Mouse (Mus musculus): ENCODE measurements at regions not wholly inside any gene's neighbourhood (a gene's known extent, or its start where the extent isn't known, plus 50 kb on each side); places are given as distances from the start of the nearest gene placed in this dataset.

- Histone ChIP-seq H3K4me3 (ENCODE audit: low read depth, low read length) (no peak overlapping the region), H3K4me1 (ENCODE audit: control insufficient read depth, insufficient read depth, low read length) (no peaks in the 10 kb centered on the region), H3K27me3 (replicated peaks; ENCODE audit: control insufficient read depth, insufficient read depth, low read length) (no peaks in the 10 kb centered on the region), H3K4me2 (ENCODE audit: low read depth, low read length) (no peak overlapping the region), H3K27ac (replicated peaks; ENCODE audit: low read depth, low read length) (no peak overlapping the region), H3K9ac (ENCODE audit: low read depth, low read length) (no peak overlapping the region), H3K36me3 (ENCODE audit: control insufficient read depth, insufficient read depth, low read length) (no peaks in the 10 kb centered on the region), H3K9me3 (ENCODE audit: control insufficient read depth, low read length) (0 out of 2 replicates have a peak, but pooled peaks cover 5% of the 10 kb centered on the region)
- ATAC-seq (ENCODE audit: low read depth) (no peak), DNase-seq (ENCODE audit: low spot score) (no peak)
- 83% methylated on average over 1 of the region's 1 CpGs for WGBS
Measured at GRCm38 (mm10) chr2:8628007-8628406, 1118.6 kb upstream of the Celf2 start.

- Histone ChIP-seq H3K27me3 (replicated peaks; ENCODE audit: control insufficient read depth, insufficient read depth, low read length) (no peaks in the 10 kb centered on the region), H3K27ac (replicated peaks; ENCODE audit: low read depth, low read length) (no peak overlapping the region), H3K4me1 (ENCODE audit: control insufficient read depth, insufficient read depth, low read length) (no peaks in the 10 kb centered on the region), H3K4me2 (ENCODE audit: low read depth, low read length) (no peak overlapping the region), H3K9me3 (ENCODE audit: control insufficient read depth, low read length) (0 out of 2 replicates have a peak, but pooled peaks cover 5% of the 10 kb centered on the region), H3K36me3 (ENCODE audit: control insufficient read depth, insufficient read depth, low read length) (no peaks in the 10 kb centered on the region), H3K4me3 (ENCODE audit: low read depth, low read length) (no peak overlapping the region), H3K9ac (ENCODE audit: low read depth, low read length) (no peak overlapping the region)
- 84% methylated on average over 2 of the region's 2 CpGs for WGBS
- DNase-seq (ENCODE audit: low spot score) (no peak), ATAC-seq (ENCODE audit: low read depth) (no peak)
Measured at GRCm38 (mm10) chr2:8628485-8629208, 1119.3 kb upstream of the Celf2 start.

DNA sequence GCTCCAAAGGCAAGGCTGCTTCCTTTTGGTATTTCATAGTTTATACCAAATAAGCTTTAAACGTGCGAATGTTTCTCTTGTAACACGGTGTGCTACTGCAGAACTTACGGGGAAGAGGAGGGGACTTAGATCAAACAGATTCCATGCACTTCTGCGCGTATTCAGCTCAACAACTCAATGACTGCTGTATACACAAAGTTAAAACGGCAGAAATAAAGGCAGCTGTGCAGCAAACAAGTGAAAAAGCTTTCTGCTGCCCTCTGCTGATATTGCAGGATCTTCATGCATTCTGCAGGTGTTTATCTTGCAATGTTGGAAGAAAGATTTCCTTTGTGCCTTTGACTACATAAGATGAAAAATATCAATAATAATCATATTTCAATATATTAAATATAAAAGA is 1128.7 kb upstream of the Celf2 start:
- Histone ChIP-seq H3K9me3 (ENCODE audit: control insufficient read depth, low read length) (no peaks in the 10 kb centered on the region), H3K4me2 (ENCODE audit: low read depth, low read length) (no peak overlapping the region), H3K27me3 (replicated peaks; ENCODE audit: control insufficient read depth, insufficient read depth, low read length) (no peaks in the 10 kb centered on the region), H3K9ac (ENCODE audit: low read depth, low read length) (no peak overlapping the region), H3K4me1 (ENCODE audit: control insufficient read depth, insufficient read depth, low read length) (no peaks in the 10 kb centered on the region), H3K36me3 (ENCODE audit: control insufficient read depth, insufficient read depth, low read length) (no peaks in the 10 kb centered on the region), H3K27ac (replicated peaks; ENCODE audit: low read depth, low read length) (no peak overlapping the region), H3K4me3 (ENCODE audit: low read depth, low read length) (no peak overlapping the region)
- WGBS: 34% methylated on average over 7 of the region's 7 CpGs
- DNase-seq (ENCODE audit: low spot score) (peak; percentile 42), ATAC-seq (ENCODE audit: low read depth) (no peak)

DNA sequence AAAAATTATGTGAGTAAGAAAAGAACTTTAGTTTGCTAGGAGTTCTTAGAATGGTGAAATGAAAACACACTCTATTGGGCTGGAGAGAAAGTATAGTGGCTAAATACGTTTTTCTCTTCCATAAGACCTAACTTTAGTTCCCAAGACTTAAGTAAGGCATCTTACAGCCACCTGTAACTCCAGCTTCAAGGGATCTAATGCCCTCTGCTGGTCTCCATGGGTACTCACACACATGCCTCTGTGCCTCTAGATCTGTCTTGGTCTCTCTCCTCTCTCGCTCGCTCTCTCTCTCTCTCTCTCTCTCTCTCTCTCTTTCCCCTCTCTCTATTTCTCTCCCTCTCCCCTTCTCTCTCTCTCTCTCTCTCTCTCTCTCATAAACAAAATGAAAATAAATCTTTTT is 1129.9 kb upstream of the Celf2 start:
- Histone ChIP-seq H3K4me2 (ENCODE audit: low read depth, low read length) (no peak overlapping the region), H3K27me3 (replicated peaks; ENCODE audit: control insufficient read depth, insufficient read depth, low read length) (no peaks in the 10 kb centered on the region), H3K9ac (ENCODE audit: low read depth, low read length) (no peak overlapping the region), H3K9me3 (ENCODE audit: control insufficient read depth, low read length) (no peaks in the 10 kb centered on the region), H3K4me1 (ENCODE audit: control insufficient read depth, insufficient read depth, low read length) (no peaks in the 10 kb centered on the region), H3K27ac (replicated peaks; ENCODE audit: low read depth, low read length) (no peak overlapping the region), H3K4me3 (ENCODE audit: low read depth, low read length) (no peak overlapping the region), H3K36me3 (ENCODE audit: control insufficient read depth, insufficient read depth, low read length) (no peaks in the 10 kb centered on the region)
- 43% methylated on average over 3 of the region's 3 CpGs for WGBS
- no peak for ATAC-seq (ENCODE audit: low read depth)
- DNase-seq (ENCODE audit: low spot score): peak; percentile 53

DNA sequence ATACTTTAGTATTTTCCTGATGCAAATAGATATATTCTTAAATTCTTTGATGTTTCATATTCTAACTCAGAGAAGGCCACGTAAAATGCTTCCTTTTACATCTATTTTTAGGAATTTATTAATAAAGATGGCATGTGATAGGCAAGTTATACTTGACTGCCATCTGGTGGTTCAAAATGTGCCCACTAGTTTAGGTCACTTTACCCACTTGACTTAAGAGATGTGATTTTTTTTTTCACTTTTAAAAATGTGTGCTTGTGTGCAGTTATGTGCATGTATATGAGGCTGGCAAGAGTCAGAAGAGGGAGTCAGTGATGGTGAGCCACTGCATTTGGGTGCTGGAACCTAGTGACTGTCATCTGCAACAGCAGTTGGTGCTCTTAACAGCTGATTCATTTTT is 1136.1 kb upstream of the Celf2 start:
- DNase-seq (ENCODE audit: low spot score) (peak; percentile 35), ATAC-seq (ENCODE audit: low read depth) (no peak)
- H3K36me3 ChIP-seq (ENCODE audit: control insufficient read depth, insufficient read depth, low read length): no peaks in the 10 kb centered on the region
- no peak overlapping the region for H3K9ac ChIP-seq (ENCODE audit: low read depth, low read length)
- no peaks in the 10 kb centered on the region for H3K4me1 ChIP-seq (ENCODE audit: control insufficient read depth, insufficient read depth, low read length)
- H3K4me2 ChIP-seq (ENCODE audit: low read depth, low read length): no peak overlapping the region
- H3K27me3 ChIP-seq (replicated peaks; ENCODE audit: control insufficient read depth, insufficient read depth, low read length): no peaks in the 10 kb centered on the region
- no peak overlapping the region for H3K27ac ChIP-seq (replicated peaks; ENCODE audit: low read depth, low read length)
- no peaks in the 10 kb centered on the region for H3K9me3 ChIP-seq (ENCODE audit: control insufficient read depth, low read length)
- 33% methylated on average over 1 of the region's 1 CpGs for WGBS
- H3K4me3 ChIP-seq (ENCODE audit: low read depth, low read length): no peak overlapping the region

GRCm38 (mm10) chr2:8660544-8660943 is 1151.2 kb upstream of the Celf2 start:
- no peak for DNase-seq (ENCODE audit: low spot score)
- Histone ChIP-seq H3K4me2 (ENCODE audit: low read depth, low read length) (no peak overlapping the region), H3K4me3 (ENCODE audit: low read depth, low read length) (no peak overlapping the region), H3K27me3 (replicated peaks; ENCODE audit: control insufficient read depth, insufficient read depth, low read length) (no peaks in the 10 kb centered on the region), H3K4me1 (ENCODE audit: control insufficient read depth, insufficient read depth, low read length) (no peaks in the 10 kb centered on the region), H3K9ac (ENCODE audit: low read depth, low read length) (no peak overlapping the region), H3K27ac (replicated peaks; ENCODE audit: low read depth, low read length) (no peak overlapping the region), H3K9me3 (ENCODE audit: control insufficient read depth, low read length) (no peaks in the 10 kb centered on the region), H3K36me3 (ENCODE audit: control insufficient read depth, insufficient read depth, low read length) (no peaks in the 10 kb centered on the region)
- 68% methylated on average over 7 of the region's 7 CpGs for WGBS
- no peak for ATAC-seq (ENCODE audit: low read depth)

DNA sequence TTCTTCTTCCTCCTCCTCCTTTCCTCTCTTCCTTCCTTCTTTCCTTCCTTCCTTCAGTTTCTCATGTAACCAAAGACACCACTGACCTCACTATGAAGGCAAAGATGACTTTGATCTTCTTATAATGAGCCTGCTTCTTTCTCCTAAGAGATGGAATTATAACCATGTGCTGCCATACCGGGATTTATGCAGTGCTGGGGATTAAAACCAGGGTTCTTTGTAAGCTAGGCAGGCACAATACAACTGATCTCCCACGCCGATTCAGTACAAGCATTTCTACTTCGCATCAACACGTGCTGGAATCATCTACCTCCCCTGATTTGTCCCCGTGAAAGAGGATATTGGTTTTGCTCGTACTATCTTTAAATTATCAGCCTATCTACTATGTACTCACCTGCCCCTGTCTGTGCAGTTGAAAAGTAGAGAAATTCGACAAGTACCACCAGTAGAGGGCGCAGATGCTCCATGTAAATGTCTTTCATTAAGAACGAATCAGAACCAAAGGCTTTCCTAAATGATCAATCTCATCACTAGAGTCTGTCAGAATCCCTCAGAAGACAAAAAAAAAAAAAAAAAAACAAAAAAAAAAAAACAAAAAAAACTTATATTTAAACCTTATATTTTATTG is 1164.5 kb upstream of the Celf2 start:
- ATAC-seq (ENCODE audit: low read depth): peak; percentile 60; the same call in 1 of the 2 replicates
- DNase-seq (ENCODE audit: low spot score): peak; percentile 78
- H3K9ac ChIP-seq (ENCODE audit: low read depth, low read length): no peak overlapping the region
- H3K27me3 ChIP-seq (replicated peaks; ENCODE audit: control insufficient read depth, insufficient read depth, low read length): no peaks in the 10 kb centered on the region
- no peak overlapping the region for H3K4me3 ChIP-seq (ENCODE audit: low read depth, low read length)
- 13% methylated on average over 10 of the region's 10 CpGs for WGBS
- no peaks in the 10 kb centered on the region for H3K4me1 ChIP-seq (ENCODE audit: control insufficient read depth, insufficient read depth, low read length)
- no peaks in the 10 kb centered on the region for H3K36me3 ChIP-seq (ENCODE audit: control insufficient read depth, insufficient read depth, low read length)
- H3K4me2 ChIP-seq (ENCODE audit: low read depth, low read length): no peak overlapping the region
- no peaks in the 10 kb centered on the region for H3K9me3 ChIP-seq (ENCODE audit: control insufficient read depth, low read length)
- no peak overlapping the region for H3K27ac ChIP-seq (replicated peaks; ENCODE audit: low read depth, low read length)

DNA sequence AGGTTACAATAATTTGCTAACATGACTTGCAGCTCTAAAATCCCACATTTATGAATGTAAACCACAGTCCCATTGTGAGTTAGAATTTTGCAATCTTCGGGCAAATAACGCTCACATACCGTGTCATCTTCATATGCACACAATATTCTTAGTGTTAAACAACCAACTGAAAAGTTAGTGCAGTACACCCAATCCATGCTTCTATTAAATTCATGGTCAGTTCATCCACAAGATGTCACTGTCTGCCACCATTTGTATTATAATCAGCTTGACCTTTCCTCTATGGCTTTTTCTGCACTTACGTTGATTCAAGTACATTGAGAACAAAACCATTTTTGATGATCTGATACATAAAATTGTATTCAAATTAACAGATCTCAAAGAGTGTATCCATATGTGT is 1166.2 kb upstream of the Celf2 start:
- Histone ChIP-seq H3K4me1 (ENCODE audit: control insufficient read depth, insufficient read depth, low read length) (no peaks in the 10 kb centered on the region), H3K9ac (ENCODE audit: low read depth, low read length) (no peak overlapping the region), H3K36me3 (ENCODE audit: control insufficient read depth, insufficient read depth, low read length) (no peaks in the 10 kb centered on the region), H3K27ac (replicated peaks; ENCODE audit: low read depth, low read length) (no peak overlapping the region), H3K4me3 (ENCODE audit: low read depth, low read length) (no peak overlapping the region), H3K9me3 (ENCODE audit: control insufficient read depth, low read length) (no peaks in the 10 kb centered on the region), H3K4me2 (ENCODE audit: low read depth, low read length) (no peak overlapping the region), H3K27me3 (replicated peaks; ENCODE audit: control insufficient read depth, insufficient read depth, low read length) (no peaks in the 10 kb centered on the region)
- 67% methylated on average over 4 of the region's 4 CpGs for WGBS
- ATAC-seq (ENCODE audit: low read depth) (no peak), DNase-seq (ENCODE audit: low spot score) (no peak)

GRCm38 (mm10) chr2:8676546-8676945 is 1167.2 kb upstream of the Celf2 start:
- H3K4me3 ChIP-seq (ENCODE audit: low read depth, low read length): no peak overlapping the region
- H3K27ac ChIP-seq (replicated peaks; ENCODE audit: low read depth, low read length): no peak overlapping the region
- DNase-seq (ENCODE audit: low spot score) (peak; percentile 22), ATAC-seq (ENCODE audit: low read depth) (no peak)
- H3K9me3 ChIP-seq (ENCODE audit: control insufficient read depth, low read length): no peaks in the 10 kb centered on the region
- no peak overlapping the region for H3K4me2 ChIP-seq (ENCODE audit: low read depth, low read length)
- no peak overlapping the region for H3K9ac ChIP-seq (ENCODE audit: low read depth, low read length)
- no peaks in the 10 kb centered on the region for H3K36me3 ChIP-seq (ENCODE audit: control insufficient read depth, insufficient read depth, low read length)
- no peaks in the 10 kb centered on the region for H3K27me3 ChIP-seq (replicated peaks; ENCODE audit: control insufficient read depth, insufficient read depth, low read length)
- WGBS: 10% methylated on average over 4 of the region's 4 CpGs
- H3K4me1 ChIP-seq (ENCODE audit: control insufficient read depth, insufficient read depth, low read length): no peaks in the 10 kb centered on the region

Measured in embryonic facial prominence, embryonic 14.5 days (tissue).